Mouse (Mus musculus) MEL (cell line): ENCODE results near the gene Poldip3. TPM values are rescaled to one million over a fixed set of nuclear protein-coding genes. Genes with fewer than 3 reads are reported as not detected.

Experiments
- DNase-seq: peaks from one replicate; pipeline ENCODE4 v3.0.0; 2011; ENCODE audit warnings: low read depth, low spot score
- H3K27ac ChIP-seq: 2 replicates; pipeline ENCODE4 v1.5.1; 2012; ENCODE audit warnings: low read depth, mild to moderate bottlenecking, control low read depth, low read length, moderate library complexity; ENCODE audit not compliant: control insufficient read depth
- H3K27me3 ChIP-seq, 2 experiments: fragments of 150-350 bp in 1 of 2; sonication (generic) in 1 of 2; 2 replicates each; pipeline ENCODE4 v1.6.1; 2012; ENCODE audit warnings: low read length in 2 of 2, mild to moderate bottlenecking in 2 of 2, improper control_type of control experiment in 1 of 2, moderate library complexity in 1 of 2; ENCODE audit not compliant: insufficient read depth in 2 of 2, control insufficient read depth in 1 of 2
- H3K36me3 ChIP-seq, 2 experiments: 2 replicates each; pipeline ENCODE4 v1.6.1; 2012 to 2014; ENCODE audit warnings: low read length in 2 of 2, improper control_type of control experiment in 1 of 2, inconsistent platforms in 1 of 2, mild to moderate bottlenecking in 1 of 2; ENCODE audit not compliant: insufficient read depth in 2 of 2, control insufficient read depth in 1 of 2
- H3K4me1 ChIP-seq, 2 experiments: fragments of 150-350 bp in 1 of 2; sonication (generic) in 1 of 2; 2 replicates each; pipeline ENCODE4 v1.6.1; 2012; ENCODE audit warnings: low read length in 2 of 2, improper control_type of control experiment in 1 of 2, mild to moderate bottlenecking in 1 of 2; ENCODE audit not compliant: insufficient read depth in 2 of 2, control insufficient read depth in 1 of 2
- H3K4me3 ChIP-seq, 2 experiments: fragments of 150-350 bp in 1 of 2; sonication (generic) in 1 of 2; 2 replicates each; pipeline ENCODE4 v1.5.1; 2012; ENCODE audit warnings: low read depth in 2 of 2, low read length in 2 of 2, mild to moderate bottlenecking in 2 of 2, moderate library complexity in 2 of 2, control low read depth in 1 of 2, improper control_type of control experiment in 1 of 2; ENCODE audit not compliant: control insufficient read depth in 1 of 2, insufficient read depth in 1 of 2
- H3K79me2 ChIP-seq: 2 replicates; pipeline ENCODE4 v1.6.1; 2012; ENCODE audit warnings: mild to moderate bottlenecking, low read length, moderate library complexity; ENCODE audit not compliant: control insufficient read depth, poor library complexity, insufficient read depth
- H3K9ac ChIP-seq: 2 replicates; pipeline ENCODE4 v1.6.1; 2012; ENCODE audit warnings: low read depth, mild to moderate bottlenecking, control low read depth, low read length, moderate library complexity; ENCODE audit not compliant: control insufficient read depth, poor library complexity, severe bottlenecking
- H3K9me3 ChIP-seq: fragments of 150-350 bp; sonication (generic); replicated peaks from 2 replicates; pipeline ENCODE4 v1.6.1; 2012; ENCODE audit warnings: mild to moderate bottlenecking, low read length, improper control_type of control experiment, moderate library complexity; ENCODE audit not compliant: insufficient read depth
- CHD1 ChIP-seq: IDR thresholded peaks from 2 replicates; pipeline ENCODE4 v1.6.1; 2012; ENCODE audit warnings: low read depth, mild to moderate bottlenecking, inconsistent platforms, low read length, improper control_type of control experiment
- CHD2 ChIP-seq: IDR thresholded peaks from 2 replicates; pipeline ENCODE4 v1.6.1; 2011; ENCODE audit warnings: low read length, improper control_type of control experiment
- ELF1 ChIP-seq: IDR thresholded peaks from 2 replicates; pipeline ENCODE4 v1.6.1; 2014; ENCODE audit warnings: low read depth, mild to moderate bottlenecking, inconsistent platforms, low read length, improper control_type of control experiment, moderate library complexity
- ETS1 ChIP-seq: IDR thresholded peaks from 2 replicates; pipeline ENCODE4 v1.6.1; 2012; ENCODE audit warnings: low read depth, mild to moderate bottlenecking, inconsistent platforms, low read length, improper control_type of control experiment, moderate library complexity
- GABPA ChIP-seq: IDR thresholded peaks from 2 replicates; pipeline ENCODE4 v1.6.1; 2012; ENCODE audit warnings: low read depth, mild to moderate bottlenecking, inconsistent platforms, low read length, improper control_type of control experiment, moderate library complexity
- GATA1 ChIP-seq: IDR thresholded peaks from 2 replicates; pipeline ENCODE4 v1.6.1; 2011; ENCODE audit warnings: low read depth, low read length, improper control_type of control experiment
- HCFC1 ChIP-seq: IDR thresholded peaks from 2 replicates; pipeline ENCODE4 v1.6.1; 2012; ENCODE audit warnings: low read depth, mild to moderate bottlenecking, inconsistent platforms, low read length, improper control_type of control experiment, moderate library complexity
- JUND ChIP-seq: IDR thresholded peaks from 2 replicates; pipeline ENCODE4 v1.6.1; 2011; ENCODE audit warnings: low read depth, mild to moderate bottlenecking, improper control_type of control experiment, low read length
- MAX ChIP-seq: IDR thresholded peaks from 2 replicates; pipeline ENCODE4 v1.6.1; 2011; ENCODE audit warnings: low read length, improper control_type of control experiment
- MEF2A ChIP-seq: IDR thresholded peaks from 2 replicates; pipeline ENCODE4 v1.6.1; 2014; ENCODE audit warnings: low read depth, mild to moderate bottlenecking, inconsistent platforms, low read length, improper control_type of control experiment; ENCODE audit not compliant: poor library complexity, insufficient replicate concordance, severe bottlenecking; ENCODE audit errors: extremely low read depth
- MXI1 ChIP-seq: IDR thresholded peaks from 2 replicates; pipeline ENCODE4 v1.6.1; 2011; ENCODE audit warnings: mild to moderate bottlenecking, low read depth, low read length, improper control_type of control experiment
- MYB ChIP-seq: IDR thresholded peaks from 2 replicates; pipeline ENCODE4 v1.6.1; 2011; ENCODE audit warnings: mild to moderate bottlenecking, low read depth, low read length, improper control_type of control experiment
- NELFE ChIP-seq: IDR thresholded peaks from 2 replicates; pipeline ENCODE4 v1.6.1; 2011; ENCODE audit warnings: low read depth, low read length, improper control_type of control experiment
- POLR2A ChIP-seq, 2 experiments: IDR thresholded peaks; 2 replicates each; pipeline ENCODE4 v1.6.1; 2011 to 2012; ENCODE audit warnings: low read length in 2 of 2, mild to moderate bottlenecking in 2 of 2, control low read depth in 1 of 2, improper control_type of control experiment in 1 of 2, low read depth in 1 of 2, moderate library complexity in 1 of 2; ENCODE audit not compliant: control insufficient read depth in 1 of 2, insufficient read depth in 1 of 2, poor library complexity in 1 of 2
- POLR2AphosphoS2 ChIP-seq: IDR thresholded peaks from 2 replicates; pipeline ENCODE4 v1.6.1; 2011; ENCODE audit warnings: low read length, improper control_type of control experiment
- POLR2AphosphoS5 ChIP-seq: IDR thresholded peaks from 2 replicates; pipeline ENCODE4 v1.6.1; 2012; ENCODE audit warnings: low read depth, borderline replicate concordance, mild to moderate bottlenecking, inconsistent platforms, low read length, moderate library complexity, mixed read lengths
- SIN3A ChIP-seq: IDR thresholded peaks from 2 replicates; pipeline ENCODE4 v1.6.1; 2012; ENCODE audit warnings: low read length, improper control_type of control experiment, inconsistent platforms
- TAL1 ChIP-seq: IDR thresholded peaks from 2 replicates; pipeline ENCODE4 v1.6.1; 2012; ENCODE audit warnings: mild to moderate bottlenecking, inconsistent platforms, low read length, moderate library complexity, mixed read lengths
- TCF12 ChIP-seq: IDR thresholded peaks from 2 replicates; pipeline ENCODE4 v1.6.1; 2014; ENCODE audit warnings: low read depth, mild to moderate bottlenecking, inconsistent platforms, low read length, improper control_type of control experiment, moderate library complexity
- USF1 ChIP-seq: IDR thresholded peaks from 2 replicates; pipeline ENCODE4 v1.6.1; 2014; ENCODE audit warnings: low read depth, mild to moderate bottlenecking, inconsistent platforms, low read length, improper control_type of control experiment, moderate library complexity
- polyA plus RNA-seq, 2 experiments: library from polyadenylated mRNA; stranded (reverse) in 1 of 2; unstranded in 1 of 2; fragments of >175 nt in 1 of 2; fragments of >200 nt in 1 of 2; gene quantifications; 2 replicates each; pipeline versions ENCODE4 v1.2.1 to v1.2.4; 2012; ENCODE audit warnings: low replicate concordance in 2 of 2, low read depth in 1 of 2; ENCODE audit not compliant: insufficient read length in 2 of 2, insufficient read depth in 1 of 2, missing spikeins in 1 of 2
- total RNA-seq: library from RNA; depleted of rRNA; stranded (reverse); fragments of 300-350 nt; gene quantifications from 2 replicates; pipeline ENCODE4 v1.2.3, GENCODE M21; 2012

Poldip3 gene
- total and polyA plus RNA-seq, 3 experiments = 113 to 123 TPM; not detected in 1

DNA sequence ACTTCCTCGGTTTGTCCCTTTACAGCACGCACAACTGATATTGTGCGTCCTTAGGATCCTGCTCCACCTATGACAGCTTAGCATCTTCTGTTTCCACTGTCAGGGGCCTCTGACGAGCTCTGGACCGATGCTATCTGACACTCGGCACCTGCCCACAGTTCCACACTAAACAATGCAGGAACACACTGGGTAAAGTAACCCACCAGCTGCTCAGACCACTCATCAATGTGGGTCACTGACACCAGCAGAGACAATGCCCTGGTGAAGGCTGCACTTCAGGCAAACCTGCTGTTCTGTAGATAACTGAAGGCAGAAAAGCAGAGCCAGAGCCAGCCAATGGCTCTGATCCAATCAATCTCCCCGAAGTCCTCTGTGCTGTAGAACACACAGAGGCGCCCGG, 22.6 kb downstream of the Poldip3 start:
- Histone ChIP-seq H3K36me3 (peaks cover under 1 to 14% of the 10 kb centered on the region in 2 experiments; a peak in 2 of 4 replicates), H3K4me3 (no peak overlapping the region), H3K9me3 (no peaks in the 10 kb centered on the region), H3K4me1 (no peaks in the 10 kb centered on the region), H3K9ac (no peak overlapping the region), H3K27me3 (no peaks in the 10 kb centered on the region), H3K27ac (no peak overlapping the region), H3K79me2 (peaks cover 8% of the 10 kb centered on the region)
- no peak for DNase-seq
- no peak for TF ChIP-seq MYB

GRCm38 (mm10) chr15:83124625-83125024, 24.6 kb downstream of the Poldip3 start:
- no peak overlapping the region for H3K9ac ChIP-seq
- peaks cover 6 to 14% of the 10 kb centered on the region in 2 experiments for H3K36me3 ChIP-seq
- TF ChIP-seq MEF2A (no peak), POLR2AphosphoS2 (peak; percentile 76; the same call in 1 of the 2 replicates), ETS1 (no peak)

DNA sequence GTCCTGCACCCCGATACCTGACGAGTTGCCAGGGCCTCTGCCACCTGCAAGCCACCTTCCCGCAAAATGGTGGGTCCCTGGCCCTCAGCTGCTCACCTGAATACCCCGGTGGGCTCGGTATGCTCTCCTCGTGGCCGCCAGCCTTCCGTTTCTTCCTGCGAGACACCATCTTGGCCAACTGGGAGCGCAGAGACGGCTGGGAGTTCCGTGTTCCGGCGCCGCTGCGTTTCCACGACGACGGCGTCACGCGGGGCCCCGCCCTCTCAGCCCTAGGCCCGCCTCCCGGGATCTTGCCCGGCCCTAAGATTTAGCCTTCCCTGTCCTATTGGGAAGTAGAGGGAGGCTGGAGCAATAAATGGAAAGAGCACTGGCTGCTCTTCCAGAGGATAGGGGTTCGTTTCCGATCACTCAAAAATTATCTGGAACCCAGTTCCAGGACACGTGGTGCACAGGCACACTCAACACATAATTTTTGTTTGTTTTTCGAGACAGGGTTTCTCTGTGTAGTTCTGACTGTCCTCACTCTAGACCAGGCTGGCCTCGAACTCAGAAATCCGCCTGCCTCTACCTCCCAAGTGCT, 26.5 kb downstream of the Poldip3 start, which contains the start of gene Rrp7a:
Gene Rrp7a (minus strand): TSS at position 236 of the 580 bp plus-strand sequence.
- Histone ChIP-seq H3K36me3 (peaks cover 5 to 6% of the 10 kb centered on the region in 2 experiments), H3K27me3 (no peaks in the 10 kb centered on the region), H3K4me3 (peak within 1 kb of the TSS; percentile 74 to 99), H3K9me3 (no peaks in the 10 kb centered on the region), H3K27ac (peak within 1 kb of the TSS; percentile 73), H3K4me1 (no peaks in the 10 kb centered on the region), H3K9ac (peak within 1 kb of the TSS; percentile 96), H3K79me2 (peaks cover 24% of the 10 kb centered on the region)
- DNase-seq = peak; percentile 90
- peak; percentile 77 for TF ChIP-seq NELFE
- TF ChIP-seq MAX = peak; percentile 48
- TF ChIP-seq HCFC1 = peak; percentile 88
- peak; percentile 22; the same call in 1 of the 2 replicates for TF ChIP-seq TCF12
- no peak for TF ChIP-seq GABPA
- TF ChIP-seq SIN3A = peak; percentile 97
- TF ChIP-seq GATA1 = no peak
- TF ChIP-seq POLR2AphosphoS2 = peak; percentile 41; the same call in 1 of the 2 replicates
- TF ChIP-seq CHD1 = no peak
- TF ChIP-seq MXI1 = peak; percentile 94
- TF ChIP-seq TAL1 = no peak
- no peak for TF ChIP-seq JUND
- TF ChIP-seq ELF1 = peak; percentile 97
- peak; percentile 63 to 82; a peak in 3 of 4 replicates for TF ChIP-seq POLR2A (IDR thresholded peaks at IDR 0.05; ENCODE audit: control insufficient read depth in 1 of 2, insufficient read depth in 1 of 2, low read depth in 1 of 2, low read length in 2 of 2, poor library complexity in 1 of 2)
- TF ChIP-seq USF1 = peak; percentile 78
- no peak for TF ChIP-seq POLR2AphosphoS5
- TF ChIP-seq CHD2 = no peak

More at GRCm38 (mm10) chr15:83124625-83125024, 24.6 kb downstream of the Poldip3 start:
- H3K4me1 ChIP-seq = no peaks in the 10 kb centered on the region
- no peaks in the 10 kb centered on the region for H3K27me3 ChIP-seq
- no peak for DNase-seq
- no peak overlapping the region for H3K4me3 ChIP-seq
- peaks cover 20% of the 10 kb centered on the region for H3K79me2 ChIP-seq
- no peaks in the 10 kb centered on the region for H3K9me3 ChIP-seq
- H3K27ac ChIP-seq = no peak overlapping the region
